Mouse (Mus musculus) ES-Bruce4 (cell line): ENCODE data around the gene Ak9. TPM values are rescaled to one million over a fixed set of nuclear protein-coding genes. Genes with fewer than 3 reads are reported as not detected.
A peak's percentile ranks its signal among the peaks of the same experiment; 100 is the strongest.

ENCODE experiments used
- H3K27ac ChIP-seq: 2 replicates; pipeline ENCODE4 v1.5.1; 2012; ENCODE audit warnings: low read length, inconsistent platforms; ENCODE audit not compliant: insufficient read depth
- H3K27me3 ChIP-seq: 2 replicates; pipeline ENCODE4 v1.6.1; 2012; ENCODE audit warnings: mild to moderate bottlenecking, low read length, inconsistent platforms; ENCODE audit not compliant: control insufficient read depth, poor library complexity, insufficient read depth, severe bottlenecking
- H3K36me3 ChIP-seq: 2 replicates; pipeline ENCODE4 v1.6.1; 2012; ENCODE audit warnings: inconsistent platforms, mild to moderate bottlenecking, low read length, moderate library complexity; ENCODE audit not compliant: control insufficient read depth, poor library complexity, insufficient read depth, severe bottlenecking
- H3K4me1 ChIP-seq: one replicate; pipeline ENCODE4 v1.8.1; 2011; ENCODE audit warnings: low read length; ENCODE audit not compliant: control insufficient read depth, insufficient read depth
- H3K4me3 ChIP-seq: 2 replicates; pipeline ENCODE4 v1.5.1; 2011; ENCODE audit warnings: low read depth, mild to moderate bottlenecking, low read length
- H3K9ac ChIP-seq: 2 replicates; pipeline ENCODE4 v1.6.1; 2012; ENCODE audit warnings: low read depth, mild to moderate bottlenecking, inconsistent platforms; ENCODE audit not compliant: poor library complexity, severe bottlenecking
- H3K9me3 ChIP-seq: replicated peaks from 2 replicates; pipeline ENCODE4 v1.6.1; 2012; ENCODE audit warnings: mild to moderate bottlenecking, low read length, inconsistent platforms; ENCODE audit not compliant: control insufficient read depth, poor library complexity, insufficient read depth, severe bottlenecking
- CTCF ChIP-seq: IDR thresholded peaks from one replicate; pipeline ENCODE4 v1.8.1; 2011; ENCODE audit warnings: low read depth, low read length
- EP300 ChIP-seq: IDR thresholded peaks from 2 replicates; pipeline ENCODE4 v1.6.1; 2011; ENCODE audit warnings: low read depth, low read length; ENCODE audit not compliant: insufficient read depth
- POLR2A ChIP-seq: IDR thresholded peaks from one replicate; pipeline ENCODE4 v1.8.1; 2011; ENCODE audit warnings: low read length; ENCODE audit not compliant: insufficient read depth
- polyA plus RNA-seq: library from polyadenylated mRNA; stranded (reverse); fragments of >200 nt; gene quantifications from 2 replicates; pipeline ENCODE4 v1.2.4, GENCODE M21; 2011; ENCODE audit warnings: low read depth; ENCODE audit not compliant: missing spikeins, insufficient read depth, insufficient read length

Gene Ak9
- polyA plus RNA-seq, 1 experiment, result 0.09 TPM

- TF ChIP-seq CTCF (no peak), EP300 (no peak)
- Histone ChIP-seq H3K36me3 (no peaks in the 10 kb centered on the region), H3K4me1 (no peaks in the 10 kb centered on the region), H3K9ac (no peak overlapping the region), H3K27me3 (no peaks in the 10 kb centered on the region), H3K4me3 (no peak overlapping the region), H3K9me3 (no peaks in the 10 kb centered on the region; the same call in 1 of the 2 replicates), H3K27ac (no peak overlapping the region)
Measured at GRCm38 (mm10) chr10:41420496-41421200, 116.9 kb downstream of the Ak9 start.

- Histone ChIP-seq H3K4me3 (no peak overlapping the region), H3K9me3 (no peaks in the 10 kb centered on the region), H3K36me3 (no peaks in the 10 kb centered on the region), H3K27ac (no peak overlapping the region), H3K9ac (no peak overlapping the region), H3K27me3 (no peaks in the 10 kb centered on the region), H3K4me1 (no peaks in the 10 kb centered on the region)
- TF ChIP-seq POLR2A, result no peak
- no peak for TF ChIP-seq CTCF
- TF ChIP-seq EP300, result no peak
Measured at GRCm38 (mm10) chr10:41423681-41424080, 119.9 kb downstream of the Ak9 start.

GRCm38 (mm10) chr10:41426368-41426767 lies 122.6 kb downstream of the Ak9 start:
- Histone ChIP-seq H3K27me3 (no peaks in the 10 kb centered on the region), H3K9me3 (no peaks in the 10 kb centered on the region), H3K36me3 (no peaks in the 10 kb centered on the region), H3K4me1 (no peaks in the 10 kb centered on the region), H3K27ac (no peak overlapping the region), H3K4me3 (no peak overlapping the region), H3K9ac (peak overlapping the region; percentile 73; the same call in 1 of the 2 replicates)
- TF ChIP-seq CTCF (no peak), POLR2A (no peak), EP300 (no peak)

GRCm38 (mm10) chr10:41434624-41435023 lies 130.8 kb downstream of the Ak9 start:
- H3K36me3 ChIP-seq, result no peaks in the 10 kb centered on the region
- no peaks in the 10 kb centered on the region; the same call in 1 of the 2 replicates for H3K27me3 ChIP-seq
- no peaks in the 10 kb centered on the region for H3K4me1 ChIP-seq
- peak overlapping the region; percentile 38; the same call in 1 of the 2 replicates for H3K27ac ChIP-seq
- H3K4me3 ChIP-seq, result no peak overlapping the region
- TF ChIP-seq CTCF, result peak; percentile 32
- no peak for TF ChIP-seq POLR2A
- peaks cover 7% of the 10 kb centered on the region; the same call in 1 of the 2 replicates for H3K9me3 ChIP-seq
- 0 out of 2 replicates have a peak overlapping the region, but pooled peaks have one; percentile 26 for H3K9ac ChIP-seq

GRCm38 (mm10) chr10:41435141-41435540 lies 131.4 kb downstream of the Ak9 start:
- TF ChIP-seq CTCF (no peak), POLR2A (no peak), EP300 (peak; percentile 65)
- H3K4me1 ChIP-seq, result no peaks in the 10 kb centered on the region
- H3K9ac ChIP-seq, result 0 out of 2 replicates have a peak overlapping the region, but pooled peaks have one; percentile 26
- peak overlapping the region; percentile 19; the same call in 1 of the 2 replicates for H3K27ac ChIP-seq
- H3K4me3 ChIP-seq, result no peak overlapping the region
- no peaks in the 10 kb centered on the region; the same call in 1 of the 2 replicates for H3K27me3 ChIP-seq
- no peaks in the 10 kb centered on the region for H3K36me3 ChIP-seq
- H3K9me3 ChIP-seq, result peaks cover 7% of the 10 kb centered on the region; the same call in 1 of the 2 replicates

- H3K9me3 ChIP-seq, result no peaks in the 10 kb centered on the region
- H3K36me3 ChIP-seq, result no peaks in the 10 kb centered on the region; the same call in 1 of the 2 replicates
- no peak overlapping the region for H3K4me3 ChIP-seq
- H3K4me1 ChIP-seq, result no peaks in the 10 kb centered on the region
- no peak overlapping the region for H3K9ac ChIP-seq
- H3K27me3 ChIP-seq, result no peaks in the 10 kb centered on the region
- H3K27ac ChIP-seq, result no peak overlapping the region
- TF ChIP-seq CTCF, result no peak
- no peak for TF ChIP-seq POLR2A
- no peak for TF ChIP-seq EP300
Measured at GRCm38 (mm10) chr10:41448216-41448615, 144.4 kb downstream of the Ak9 start.
